Mouse (Mus musculus): ENCODE measurements at regions not wholly inside any gene's neighbourhood (a gene's known extent, or its start where the extent isn't known, plus 50 kb on each side); places are given as distances from the start of the nearest gene placed in this dataset.
A peak's percentile ranks its signal among the peaks of the same experiment; 100 is the strongest.

- no peak for TF ChIP-seq CTCF (IDR thresholded peaks at IDR 0.05)
- peak; percentile 69 for TF ChIP-seq EP300 (IDR thresholded peaks at IDR 0.05)
These were observed 686.9 kb downstream of the 1700064H15Rik start for GRCm38 (mm10) chr3:18941301-18942177.
